Mouse (Mus musculus) thymus, postnatal 25 days (tissue): ENCODE results near the gene Olfr952.

Experiments
- DNase-seq: peaks from one replicate; pipeline ENCODE4 v3.0.0; 2022

The Olfr952 gene

GRCm38 (mm10) chr9:39427048-39427447 is at the start of gene Olfr952:
Gene Olfr952, minus strand, starts transcription at chr9:39427148.
- no peak for DNase-seq

- DNase-seq = no peak
Observed at GRCm38 (mm10) chr9:39471844-39472243, 44.9 kb upstream of the Olfr952 start, which contains the start of gene Olfr955. Gene Olfr955, minus strand, starts transcription at chr9:39471944.

DNA sequence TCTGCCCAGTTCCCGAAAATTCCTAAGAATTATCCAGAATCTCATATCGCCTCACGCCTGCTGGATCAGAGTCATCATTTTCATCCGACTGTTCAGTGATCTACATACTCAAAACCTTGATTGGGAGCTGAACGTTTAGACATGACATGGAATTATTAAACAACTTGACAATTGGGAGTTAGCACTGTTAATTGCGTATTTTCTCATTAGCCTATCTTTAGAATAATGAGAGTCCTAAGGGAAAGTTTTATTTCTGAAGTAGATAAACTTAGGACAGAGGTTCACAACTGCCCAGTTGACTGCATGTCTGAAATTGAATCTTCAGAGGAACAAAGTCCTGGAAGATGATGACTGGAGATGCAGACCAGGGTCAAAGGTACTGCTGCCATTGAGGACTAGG is 29.5 kb upstream of the Olfr952 start, which contains the start of gene Olfr954:
Gene Olfr954 (plus strand): TSS at position 301 of the 400 bp plus-strand sequence.
- DNase-seq = no peak

DNA sequence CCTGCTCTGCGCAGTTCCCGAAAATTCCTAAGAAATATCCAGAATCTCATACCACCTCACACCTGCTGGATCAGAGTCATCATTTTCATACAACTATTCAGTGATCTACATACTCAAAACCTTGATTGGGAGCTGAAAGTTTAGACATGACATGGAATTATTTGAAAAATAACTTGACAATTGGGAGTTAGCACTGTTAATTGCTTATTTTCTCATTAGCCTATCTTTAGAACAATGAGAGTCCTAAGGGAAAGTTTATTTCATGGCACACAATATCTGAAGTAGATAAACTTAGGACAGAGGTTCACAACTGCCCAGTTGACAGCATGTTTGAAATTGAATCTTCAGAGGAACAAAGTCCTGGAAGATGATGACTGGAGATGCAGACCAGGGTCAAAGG is 39.8 kb downstream of the Olfr952 start, which contains the start of gene Olfr951:
Gene Olfr951 (plus strand): TSS at position 301 of the 400 bp plus-strand sequence.
- DNase-seq = no peak
